Mouse (Mus musculus) WW6 (cell line): ENCODE data around the gene Krtap1-3.

Experiments
- DNase-seq: peaks from one replicate; pipeline ENCODE4 v3.0.0-alpha.2; 2013; ENCODE audit warnings: low read depth, low spot score

Gene Krtap1-3

DNA sequence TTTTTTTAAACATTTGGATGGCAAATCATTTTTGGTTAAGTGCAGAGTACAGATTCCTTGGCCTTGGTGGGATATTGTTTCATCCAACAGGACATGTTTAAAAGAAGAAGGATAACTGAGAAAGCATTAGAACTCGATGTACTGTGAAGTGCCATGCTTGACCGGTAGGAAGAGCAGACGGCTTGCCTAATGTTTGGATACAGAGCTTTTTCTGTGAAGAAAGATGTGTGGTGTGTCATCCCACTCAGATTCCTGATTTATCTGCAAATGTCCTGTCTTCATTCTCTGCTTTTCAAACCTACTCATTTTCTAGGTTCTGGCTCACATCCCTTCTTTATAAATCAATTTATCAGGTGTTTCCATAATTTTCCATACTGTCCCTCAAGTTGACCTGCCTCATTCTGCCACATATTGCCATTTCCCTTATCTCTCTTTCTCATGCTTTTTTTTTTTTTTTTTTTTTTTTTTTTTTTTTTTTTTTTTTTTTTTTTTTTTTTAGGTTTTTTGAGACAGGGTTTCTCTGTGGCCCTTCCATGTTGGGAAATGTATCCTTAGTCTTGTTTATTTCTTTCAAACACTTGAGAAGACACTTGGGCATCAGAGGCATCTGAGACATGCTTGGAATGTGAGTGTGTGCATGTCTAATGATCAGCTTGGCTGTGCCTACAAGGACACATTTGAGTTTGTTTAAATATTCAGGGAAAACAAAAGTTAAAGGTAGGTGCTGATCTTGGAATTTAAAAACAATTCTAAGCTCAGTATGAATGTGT is 33.0 kb downstream of the Krtap1-3 start:
- DNase-seq = no peak

DNA sequence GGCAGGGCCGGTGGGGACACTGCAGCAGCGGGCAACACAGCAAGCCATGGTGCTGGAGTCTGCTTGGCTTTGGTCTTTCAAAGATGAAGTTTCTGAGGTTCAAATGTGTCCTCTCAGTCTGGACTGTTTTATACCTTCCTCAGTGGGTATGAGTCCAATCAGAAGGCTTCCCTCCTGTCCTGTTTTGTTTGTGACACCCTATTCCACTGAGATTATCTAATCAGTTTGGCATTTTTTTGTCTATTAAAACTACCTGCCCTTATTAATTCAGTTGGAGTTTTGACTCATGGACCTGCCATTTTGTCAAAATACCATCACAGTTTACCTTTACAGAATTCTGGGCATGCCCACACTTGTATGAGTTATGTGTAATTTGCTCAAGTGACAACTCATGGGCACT is 34.4 kb downstream of the Krtap1-3 start, which contains the start of gene Krtap3-2:
TSS of gene Krtap3-2 (minus strand) at position 101 of the 400 bp plus-strand sequence.
- DNase-seq = no peak

DNA sequence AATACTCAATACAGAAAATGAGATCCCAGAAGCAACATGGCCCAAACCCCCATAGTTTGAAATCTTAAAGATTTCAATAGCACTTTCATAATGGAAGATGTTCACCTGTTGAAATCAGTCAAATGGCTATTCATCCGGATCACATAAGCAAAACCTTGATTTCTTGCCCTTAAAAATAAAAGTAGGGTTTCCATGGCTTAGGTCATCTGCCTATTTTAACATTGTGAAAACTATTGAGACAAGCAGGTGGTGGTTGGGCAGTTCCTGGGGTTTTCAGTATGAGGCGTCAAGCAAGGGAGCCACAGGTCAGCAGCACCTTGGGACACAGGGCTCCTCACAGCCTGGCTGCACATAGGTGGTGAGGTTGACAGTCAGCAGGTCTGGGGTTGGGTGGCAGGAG is 34.9 kb downstream of the Krtap1-3 start:
- DNase-seq = no peak

DNA sequence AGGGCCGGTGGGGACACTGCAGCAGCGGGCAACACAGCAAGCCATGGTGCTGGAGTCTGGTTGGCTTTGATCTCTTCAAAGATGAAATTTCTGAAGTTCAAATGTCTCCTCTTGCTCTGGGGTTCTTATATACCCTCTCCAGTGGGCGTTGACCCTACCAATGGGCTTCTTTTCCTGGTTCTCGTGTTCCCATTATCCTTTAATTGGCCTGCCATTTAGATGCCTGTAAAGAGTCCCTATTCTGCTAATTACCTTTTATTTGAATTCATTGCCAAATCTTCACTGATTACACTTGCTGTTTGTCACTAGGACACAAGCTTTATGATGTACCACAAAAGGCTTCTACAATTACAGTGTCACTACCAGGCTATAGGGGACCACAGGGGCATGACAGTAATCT is 40.4 kb downstream of the Krtap1-3 start, which contains the start of gene Krtap3-3:
TSS of gene Krtap3-3 (minus strand) at position 101 of the 400 bp plus-strand sequence.
- DNase-seq = no peak

DNA sequence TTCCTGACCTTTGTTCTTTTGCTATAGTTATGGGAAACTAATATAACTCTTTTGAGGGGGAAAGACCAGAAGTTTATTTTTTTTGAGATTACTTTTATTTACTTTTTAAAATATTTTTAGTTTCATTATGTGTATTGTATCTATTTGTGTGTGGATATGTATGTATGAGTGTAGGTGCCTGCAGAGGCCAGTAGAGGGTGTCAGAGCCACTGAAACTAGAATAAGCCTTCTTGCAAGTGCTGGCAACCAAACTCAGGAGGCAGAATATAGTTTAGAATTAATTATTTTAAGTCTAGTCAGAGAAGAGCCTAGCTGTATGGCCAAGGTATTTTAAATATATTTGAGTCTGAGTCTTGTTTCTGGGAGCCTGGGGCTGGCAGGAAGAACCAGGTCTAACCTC is 43.2 kb downstream of the Krtap1-3 start:
- DNase-seq = no peak
